Mouse (Mus musculus): ENCODE data around the gene Dennd4a. TPM values are rescaled to one million over a fixed set of nuclear protein-coding genes. Genes with fewer than 3 reads are reported as not detected.
A peak's percentile ranks its signal among the peaks of the same experiment; 100 is the strongest.

Dennd4a gene
- total RNA-seq, 2 experiments from 2014 or later: 3.1 to 3.4 TPM

DNA sequence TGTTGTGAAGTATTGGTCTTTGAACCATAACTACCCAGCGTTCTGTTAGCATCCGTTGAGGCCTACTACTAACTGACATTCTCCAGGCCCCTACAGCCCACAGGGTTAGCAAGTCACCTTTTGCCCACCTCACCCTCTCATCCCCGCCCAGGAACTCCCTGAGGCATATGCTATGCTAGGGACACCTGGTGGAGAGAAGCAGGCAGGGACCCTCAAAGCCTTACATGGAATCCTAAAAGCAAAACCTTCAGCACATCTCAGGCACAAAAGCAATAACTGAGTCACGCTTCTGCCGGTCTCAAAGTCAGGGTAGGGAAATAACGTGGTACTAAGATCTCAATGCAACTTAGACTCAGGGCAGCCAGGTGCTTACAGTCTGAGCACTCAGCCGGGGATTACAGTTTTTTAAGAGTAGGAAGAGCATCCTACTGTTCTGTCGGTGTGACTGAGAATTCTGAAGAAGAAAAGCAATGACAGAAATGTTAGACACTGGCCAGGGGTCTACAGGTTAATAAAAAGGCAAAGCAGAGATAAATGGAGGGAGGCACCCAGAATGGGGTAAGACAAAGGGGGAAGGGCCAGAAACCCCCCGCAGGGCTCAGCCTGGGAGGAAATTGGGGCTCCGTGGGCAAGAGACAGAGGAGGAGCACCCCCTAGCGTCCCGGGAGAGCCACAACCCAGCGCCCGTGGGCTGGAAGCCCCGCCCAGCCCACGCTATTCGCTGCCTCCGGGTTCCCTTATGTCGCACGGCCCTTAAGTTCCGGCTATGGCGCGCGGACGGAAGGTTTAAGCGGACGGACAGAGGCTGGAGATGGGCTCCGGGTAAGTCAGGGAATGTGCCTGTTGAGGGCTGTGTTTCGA, 149.2 kb downstream of the Dennd4a start, which contains the start of gene Ints14:
TSS of gene Ints14 (plus strand) at position 789 of the 861 bp plus-strand sequence.
- peak; percentile 93 for DNase-seq

DNA sequence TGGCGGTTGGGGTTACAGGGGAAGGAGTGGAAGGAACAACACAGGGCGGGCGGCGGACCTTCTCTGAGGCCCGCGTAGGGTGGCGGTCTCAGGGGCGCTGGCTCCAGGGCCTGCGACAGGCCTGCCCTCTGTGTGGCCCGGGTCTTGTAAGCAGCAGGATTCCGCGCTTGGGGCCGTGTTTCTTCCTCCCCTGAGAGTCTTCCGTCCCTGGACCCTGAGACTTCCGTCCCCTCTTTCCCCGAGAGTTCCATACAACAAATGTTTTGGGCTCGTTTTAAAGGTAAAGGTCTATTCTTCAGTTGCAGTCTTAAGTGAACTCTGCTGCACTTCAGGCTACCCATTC, 149.8 kb downstream of the Dennd4a start:
- DNase-seq: no peak

Other genes with a start within 250 kb of the Dennd4a start
- 100 to 1,000 TPM in 1 of 2 experiments, 10 to 100 TPM in 1; 91.4 to 118 TPM for gene Rab11a, start 73.6 kb upstream of the Dennd4a start, total RNA-seq (2021)
- not detected for gene Slc24a1, start 140.3 kb downstream of the Dennd4a start, total RNA-seq (2021)
- gene Ints14, start 149.6 kb downstream of the Dennd4a start, total RNA-seq (2021): 10 to 100 TPM; 15.3 to 17.8 TPM
- 10 to 100 TPM in 1 of 2 experiments, 1 to 10 TPM in 1; 8.2 to 11.9 TPM for gene Hacd3, start 210.4 kb downstream of the Dennd4a start, total RNA-seq (2021)
- 100 to 1,000 TPM; 101 to 128 TPM for gene Dpp8, start 221.1 kb downstream of the Dennd4a start, total RNA-seq (2021)